Mouse (Mus musculus) layer of hippocampus, adult 18-20 months (tissue): Measurements from ENCODE around the gene Vangl1. TPM values are rescaled to one million over a fixed set of nuclear protein-coding genes. Genes with fewer than 3 reads are reported as not detected.

ENCODE experiments used
- DNase-seq, 2 experiments: peaks; one replicate each; pipeline ENCODE4 v3.0.0; 2022; ENCODE audit warnings: low spot score in 2 of 2
- total RNA-seq, 2 experiments: library from RNA; stranded (reverse); gene quantifications; 2 replicates each; pipeline ENCODE4 v1.2.3; 2021

Vangl1 gene
- total RNA-seq, 2 experiments from 2014 or later, result 5.5 to 7.8 TPM

- DNase-seq, result no peak
Measured at GRCm38 (mm10) chr3:102199226-102199625, 5.3 kb downstream of the Vangl1 start.

GRCm38 (mm10) chr3:102198446-102198845 lies 6.0 kb downstream of the Vangl1 start:
- no peak for DNase-seq

DNA sequence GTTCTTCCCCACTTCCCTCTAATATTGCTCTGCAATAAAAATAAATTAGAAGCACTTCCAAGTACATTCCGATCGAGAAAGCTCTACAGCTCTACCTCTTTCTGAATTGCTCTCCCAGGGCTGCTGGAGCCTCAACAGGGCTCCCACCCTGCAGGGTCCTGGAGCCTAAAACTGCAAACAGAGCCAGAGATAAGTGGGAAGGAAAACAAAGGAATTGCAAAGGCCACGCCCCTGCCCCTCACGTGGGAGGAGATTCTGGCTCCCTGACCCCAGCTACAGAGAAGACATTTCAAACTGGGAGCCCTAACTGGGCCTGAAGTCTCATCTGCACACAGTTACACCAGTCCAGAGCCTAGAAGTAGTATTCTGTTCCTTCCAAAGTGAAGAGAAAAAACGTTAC lies 6.7 kb downstream of the Vangl1 start:
- no peak for DNase-seq

- DNase-seq, result no peak
Measured at GRCm38 (mm10) chr3:102197152-102197551, 7.3 kb downstream of the Vangl1 start.

GRCm38 (mm10) chr3:102196166-102196565 lies 8.3 kb downstream of the Vangl1 start:
- DNase-seq, result no peak

DNA sequence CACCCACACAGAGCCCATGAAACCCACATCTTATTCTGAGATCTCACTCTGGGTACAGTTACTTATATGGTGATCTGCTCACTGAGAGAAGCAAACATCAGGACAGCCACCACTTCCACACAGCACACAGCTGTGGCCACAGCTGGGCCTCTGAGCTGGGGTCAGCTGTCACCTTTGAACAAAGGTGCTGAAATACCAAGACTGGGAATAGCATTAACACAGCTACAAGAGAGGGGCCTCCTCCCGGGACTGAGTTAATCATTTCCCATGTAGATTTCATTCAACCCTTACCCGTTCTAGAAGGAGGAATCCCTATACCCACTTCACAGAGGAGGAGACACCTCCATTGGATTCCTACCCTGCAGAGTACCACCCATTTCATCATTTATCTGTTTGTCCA lies 8.7 kb downstream of the Vangl1 start:
- no peak for DNase-seq

DNA sequence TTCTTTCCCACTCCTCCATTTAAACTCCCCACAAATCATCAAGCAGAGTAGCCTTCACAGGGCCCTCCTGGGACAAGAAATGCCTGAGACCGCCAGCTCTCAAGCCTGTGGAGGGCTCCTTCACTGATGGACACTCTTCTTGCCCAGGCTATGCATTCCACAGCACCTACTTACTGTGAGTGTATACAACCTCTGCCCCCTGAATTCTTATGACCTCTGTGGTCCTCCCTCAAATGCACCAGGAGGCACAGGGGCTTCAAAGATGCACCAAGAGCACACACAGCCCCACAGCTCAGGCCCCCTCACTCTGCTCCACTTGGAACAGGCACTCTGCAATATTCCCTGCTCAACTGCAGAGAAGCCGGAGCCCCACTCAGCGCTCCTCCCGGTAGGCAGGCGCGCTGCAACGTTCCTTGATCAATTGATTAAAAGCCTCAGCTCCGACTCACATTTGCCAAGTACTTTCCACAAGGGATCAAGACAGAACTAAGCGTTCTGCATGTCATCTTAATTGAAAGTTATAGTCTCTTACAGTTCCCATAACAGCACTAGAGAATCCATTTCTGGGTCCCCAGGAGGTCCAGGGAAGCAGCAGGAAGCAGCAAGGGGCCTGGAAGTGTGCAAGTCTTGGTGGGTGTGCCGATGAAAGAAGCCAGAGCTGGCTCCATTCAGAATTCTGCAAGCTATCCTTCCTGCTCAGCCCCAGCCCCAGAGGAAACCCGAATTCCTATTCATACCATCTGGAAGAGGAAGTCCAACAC lies 10.0 kb downstream of the Vangl1 start:
- DNase-seq, result peak in 1 of 2 experiments; percentile 11

DNA sequence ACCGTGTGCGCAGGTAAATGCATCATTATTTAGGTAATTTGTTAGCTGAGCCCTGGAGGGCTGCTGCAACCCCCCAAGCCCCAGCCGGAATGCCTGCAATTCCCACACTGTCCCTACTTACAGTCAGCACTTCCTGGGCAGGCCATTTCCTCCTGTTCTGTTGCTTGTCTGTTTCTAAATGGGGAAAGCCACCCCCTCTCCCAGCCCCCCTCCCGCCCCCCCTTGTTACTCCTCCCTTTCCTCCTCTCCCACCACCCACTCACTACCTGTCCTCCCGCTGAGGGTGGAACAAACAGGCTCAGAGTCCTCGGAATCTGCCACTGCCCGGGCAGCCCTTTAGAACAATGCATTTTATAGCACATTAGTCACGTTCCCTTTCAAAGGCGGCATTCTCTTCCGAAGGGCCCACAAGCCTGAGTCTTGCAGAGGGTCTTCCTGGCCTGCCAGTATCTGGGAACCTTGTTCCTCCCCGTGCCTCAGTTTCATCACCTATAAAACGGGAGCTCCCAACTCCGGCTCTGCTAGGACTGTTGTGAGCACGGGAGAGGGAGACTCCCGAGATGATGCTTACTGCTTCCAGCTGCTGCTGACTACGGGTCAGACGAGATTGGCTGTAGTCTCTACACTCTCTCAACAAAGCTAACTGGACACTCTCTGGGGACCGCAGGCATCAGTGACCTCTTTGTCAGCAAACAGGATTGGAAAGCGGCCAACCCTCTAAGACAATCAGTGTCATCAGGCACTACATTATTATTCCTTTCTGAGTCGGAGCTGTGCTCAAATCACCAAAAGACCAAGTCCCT lies 10.8 kb downstream of the Vangl1 start:
- DNase-seq, result peak in 1 of 2 experiments; percentile 24

- no peak for DNase-seq
Measured at GRCm38 (mm10) chr3:102192621-102193020, 11.9 kb downstream of the Vangl1 start.

GRCm38 (mm10) chr3:102191575-102191974 lies 12.9 kb downstream of the Vangl1 start:
- no peak for DNase-seq

DNA sequence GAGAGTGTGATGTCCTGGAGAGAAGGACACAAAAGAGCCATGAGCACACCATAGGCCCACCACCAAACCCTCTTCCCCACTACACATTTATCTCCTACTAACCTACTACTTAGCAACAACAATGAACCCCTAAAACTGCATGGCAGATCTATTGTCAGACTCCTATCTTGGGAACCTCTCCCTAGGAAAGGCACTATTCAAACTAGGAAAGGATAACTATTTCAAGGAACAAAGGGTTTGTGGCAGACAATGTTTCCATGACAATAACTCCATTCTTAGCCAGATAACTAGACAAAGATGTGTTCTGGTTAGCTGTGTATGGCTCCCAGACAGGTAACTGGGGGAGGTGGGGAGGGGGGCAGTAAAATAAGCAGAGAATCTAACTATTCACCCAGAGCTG lies 13.9 kb downstream of the Vangl1 start:
- DNase-seq, result no peak

- DNase-seq, result no peak
Measured at GRCm38 (mm10) chr3:102190015-102190414, 14.5 kb downstream of the Vangl1 start.

DNA sequence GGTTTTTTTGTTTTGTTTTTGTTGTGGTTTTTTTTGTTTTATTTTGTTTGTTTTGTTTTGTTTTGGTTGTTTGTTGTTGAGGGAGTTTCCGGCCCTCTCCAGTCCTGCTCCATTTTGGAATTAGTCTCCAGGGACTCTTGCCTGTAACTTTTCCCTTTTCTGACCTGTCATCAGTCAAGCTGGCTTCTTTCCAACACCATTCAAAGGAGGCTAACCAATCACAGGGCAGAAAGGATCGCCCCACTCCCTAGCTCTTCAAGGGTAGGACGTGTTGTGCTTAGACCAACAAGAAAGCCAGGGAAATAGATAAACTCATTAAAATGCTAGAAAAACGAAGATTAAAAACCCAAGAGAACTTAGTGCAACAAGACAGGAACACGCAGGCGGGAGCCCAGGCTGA lies 15.5 kb downstream of the Vangl1 start:
- no peak for DNase-seq

GRCm38 (mm10) chr3:102187401-102187800 lies 17.1 kb downstream of the Vangl1 start:
- no peak for DNase-seq

DNA sequence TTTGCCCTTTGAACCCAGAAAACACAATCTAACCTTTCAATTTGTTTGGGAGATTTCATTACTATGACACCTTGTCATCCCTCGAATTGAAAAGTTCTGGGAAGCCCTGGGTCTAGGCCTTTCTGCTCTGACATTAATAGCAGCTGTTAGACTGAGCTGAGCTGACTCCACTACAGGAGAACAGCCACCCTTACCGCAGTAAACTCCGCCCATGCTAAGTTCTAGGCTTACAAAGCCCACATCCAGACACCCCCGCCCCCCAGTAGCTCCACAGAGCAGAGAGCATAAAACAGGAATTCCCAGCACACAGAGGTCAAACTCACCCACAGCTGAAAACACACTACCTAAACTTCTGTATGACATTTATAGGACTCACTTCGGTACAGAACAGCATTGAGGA lies 19.8 kb downstream of the Vangl1 start:
- DNase-seq, result no peak

- DNase-seq, result no peak
Measured at GRCm38 (mm10) chr3:102182601-102183000, 21.9 kb downstream of the Vangl1 start.

GRCm38 (mm10) chr3:102181191-102181590 lies 23.3 kb downstream of the Vangl1 start:
- no peak for DNase-seq

DNA sequence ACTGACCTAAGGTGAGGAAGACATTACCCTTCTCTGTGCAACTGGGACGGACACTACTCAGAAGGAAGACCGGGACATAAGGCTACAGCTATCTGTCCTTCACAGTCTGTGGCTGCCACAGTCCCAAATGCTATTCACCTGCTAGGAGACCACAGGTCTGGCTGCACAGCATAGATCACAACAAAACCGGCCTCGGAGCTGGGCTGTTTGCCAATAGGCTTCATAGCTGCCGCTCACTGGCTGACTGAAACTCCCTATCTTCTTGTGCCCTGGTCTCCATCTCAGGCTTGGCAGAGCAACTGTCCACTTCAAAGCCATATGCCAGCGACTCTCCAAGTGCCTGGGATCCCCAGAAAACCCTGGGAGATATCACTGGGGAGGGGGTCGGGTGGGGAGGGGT lies 23.7 kb downstream of the Vangl1 start:
- DNase-seq, result no peak

DNA sequence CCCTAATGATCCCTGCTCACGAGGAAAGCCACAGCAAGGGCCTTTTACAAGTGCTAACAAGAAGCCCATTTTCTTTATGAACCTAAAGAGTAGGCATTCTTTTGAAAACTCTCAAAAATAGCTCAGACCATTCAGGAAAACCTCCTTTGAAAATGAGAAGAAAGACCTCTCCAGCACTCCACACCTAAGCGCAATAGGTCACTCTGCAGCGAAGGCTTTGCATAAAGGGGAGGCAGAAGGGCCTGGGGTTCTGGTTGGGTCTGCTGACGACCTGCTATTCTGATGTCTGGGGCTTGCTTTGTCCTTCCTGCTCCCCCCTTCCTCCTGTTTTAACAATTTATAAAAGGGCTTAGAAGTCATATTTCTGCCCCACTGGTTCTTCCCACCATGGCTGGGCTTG lies 24.6 kb downstream of the Vangl1 start:
- DNase-seq, result no peak

DNA sequence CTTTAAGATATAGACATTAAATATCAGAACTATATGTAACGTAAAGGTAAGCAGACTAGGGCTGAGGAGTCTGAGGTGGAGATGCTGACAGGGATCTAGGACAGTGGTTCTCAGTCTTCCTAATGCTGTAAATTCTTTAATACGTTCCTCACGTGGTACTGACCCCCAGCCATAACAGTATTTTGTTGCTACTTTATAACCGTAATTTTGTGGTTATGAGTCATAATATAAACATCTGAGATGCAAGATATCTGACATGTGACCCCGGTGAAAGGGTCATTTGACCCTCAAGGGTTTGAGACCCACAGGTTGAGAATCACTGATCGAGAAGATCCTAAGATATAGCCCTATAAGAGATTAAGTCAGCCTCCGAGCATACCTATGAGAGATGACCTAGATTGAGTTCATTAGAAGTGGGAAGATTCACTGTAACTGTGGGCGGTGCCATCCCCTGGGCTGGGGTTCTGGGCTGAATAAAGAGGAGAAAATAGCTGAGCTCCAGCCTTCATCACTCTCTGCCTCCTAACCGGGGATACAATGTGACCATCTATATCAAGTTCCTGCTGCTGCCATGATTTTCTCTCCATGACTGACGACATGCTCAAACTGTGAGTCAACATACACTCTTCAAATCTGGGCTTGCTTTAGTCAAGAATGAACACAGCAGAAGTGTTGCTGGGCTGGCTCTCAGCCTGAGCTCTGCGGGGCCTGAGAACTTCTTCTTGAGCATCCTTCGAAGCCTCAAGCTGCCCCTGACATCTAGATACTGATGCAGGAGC lies 26.5 kb downstream of the Vangl1 start:
- no peak for DNase-seq

DNA sequence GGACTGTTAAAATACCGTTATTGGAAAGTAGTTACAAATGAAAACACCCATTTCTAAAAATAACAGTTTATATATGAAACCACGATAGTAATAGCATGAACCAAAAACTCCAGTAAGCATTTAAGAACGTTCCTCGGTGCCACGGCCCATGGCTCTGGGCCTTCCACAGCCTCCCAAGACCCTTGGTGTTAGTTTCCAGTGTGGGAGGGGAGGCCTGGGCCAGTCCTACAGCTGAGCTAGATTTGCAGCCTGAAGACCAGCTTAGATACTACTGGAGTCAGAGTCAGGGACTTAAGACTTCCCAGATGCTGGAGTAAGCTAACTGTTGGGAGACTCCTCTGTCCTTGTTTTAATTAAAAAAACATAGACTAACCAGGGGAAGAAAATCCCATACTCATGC lies 28.4 kb downstream of the Vangl1 start:
- no peak for DNase-seq

- no peak for DNase-seq
Measured at GRCm38 (mm10) chr3:102175701-102176100, 28.8 kb downstream of the Vangl1 start.
